Mouse (Mus musculus) heart, postnatal 0 days (tissue): Measurements from ENCODE around the gene Tnfrsf13c. TPM values are rescaled to one million over a fixed set of nuclear protein-coding genes. Genes with fewer than 3 reads are reported as not detected.
A peak's percentile ranks its signal among the peaks of the same experiment; 100 is the strongest.

ENCODE experiments used
- ATAC-seq: fragments of 200-750 bp; cut with Nextera tagmentation; 2 replicates; pipeline ENCODE4 v1.8.0; 2017; ENCODE audit warnings: low read depth, moderate number of reproducible peaks, moderate library complexity; ENCODE audit not compliant: insufficient read depth
- DNase-seq: peaks from one replicate; pipeline ENCODE4 v3.0.0-alpha.2; 2016; ENCODE audit warnings: low spot score
- H3K27ac ChIP-seq: fragments of 300-500 bp; sonication (generic); 2 replicates; pipeline ENCODE4 v1.5.1; 2014; ENCODE audit warnings: low read depth, mild to moderate bottlenecking
- H3K27me3 ChIP-seq: fragments of 300-500 bp; sonication (generic); 2 replicates; pipeline ENCODE4 v1.6.1; 2014; ENCODE audit warnings: low read length, mixed read lengths; ENCODE audit not compliant: control insufficient read depth, insufficient read depth
- H3K36me3 ChIP-seq: fragments of 300-500 bp; sonication (generic); replicated peaks from 2 replicates; pipeline ENCODE4 v1.6.1; 2014; ENCODE audit warnings: low read length, mixed read lengths; ENCODE audit not compliant: control insufficient read depth, insufficient read depth
- H3K4me1 ChIP-seq: fragments of 300-500 bp; sonication (generic); 2 replicates; pipeline ENCODE4 v1.6.1; 2014; ENCODE audit warnings: antibody characterized with exemption; ENCODE audit not compliant: control insufficient read depth, insufficient read depth
- H3K4me2 ChIP-seq: fragments of 300-500 bp; sonication (generic); 2 replicates; pipeline ENCODE4 v1.6.1; 2014; ENCODE audit warnings: low read depth, mild to moderate bottlenecking, low read length, moderate library complexity
- H3K4me3 ChIP-seq: fragments of 300-500 bp; sonication (generic); 2 replicates; pipeline ENCODE4 v1.5.1; 2014; ENCODE audit warnings: low read depth, low read length
- H3K9ac ChIP-seq: fragments of 300-500 bp; sonication (generic); replicated peaks from 2 replicates; pipeline ENCODE4 v1.6.1; 2014; ENCODE audit warnings: low read depth, low read length, mixed read lengths
- H3K9me3 ChIP-seq: fragments of 300-500 bp; sonication (generic); replicated peaks from 2 replicates; pipeline ENCODE4 v1.6.1; 2016; ENCODE audit warnings: low read length; ENCODE audit not compliant: control insufficient read depth
- CTCF ChIP-seq: IDR thresholded peaks from 2 replicates; pipeline ENCODE4 v1.5.1; 2016; ENCODE audit warnings: antibody characterized with exemption, control low read depth, low read depth
- EP300 ChIP-seq: IDR thresholded peaks from 2 replicates; pipeline ENCODE4 v1.6.1; 2016; ENCODE audit warnings: antibody characterized with exemption, low read depth
- WGBS: fragments of 180-500 bp; shearing (Covaris S2); extraction: QIAGEN DNeasy Blood & Tissue Kit; methylation state at CpG from one replicate; pipeline ENCODE4 v1.1.7; 2014; 5-methylcytosine and 5-hydroxymethylcytosine counted together
- microRNA counts: library from miRNA; unstranded; fragments of <30 nt; microRNA quantifications from one replicate; lab custom pipeline; 2015
- microRNA-seq: library from miRNA; unstranded; fragments of <30 nt; microRNA quantifications from one replicate; pipeline ENCODE4, GENCODE M21; 2016
- polyA plus RNA-seq: library from polyadenylated mRNA; unstranded; fragments of >200 nt; fragmentation: Nextera tagmentation; extraction: Ambion mirVana; gene quantifications from 2 replicates; pipeline ENCODE4 v1.2.1, GENCODE M21; 2015
- total RNA-seq: library from RNA; depleted of rRNA; stranded (reverse); fragments of >200 nt; gene quantifications from 2 replicates; pipeline ENCODE4 v1.2.3, GENCODE M21; 2014; ENCODE audit warnings: low replicate concordance; rRNA removed

Gene Tnfrsf13c
- total and polyA plus RNA-seq, 2 experiments from 2014 or later, result 1.5 TPM; not detected in 1

DNA sequence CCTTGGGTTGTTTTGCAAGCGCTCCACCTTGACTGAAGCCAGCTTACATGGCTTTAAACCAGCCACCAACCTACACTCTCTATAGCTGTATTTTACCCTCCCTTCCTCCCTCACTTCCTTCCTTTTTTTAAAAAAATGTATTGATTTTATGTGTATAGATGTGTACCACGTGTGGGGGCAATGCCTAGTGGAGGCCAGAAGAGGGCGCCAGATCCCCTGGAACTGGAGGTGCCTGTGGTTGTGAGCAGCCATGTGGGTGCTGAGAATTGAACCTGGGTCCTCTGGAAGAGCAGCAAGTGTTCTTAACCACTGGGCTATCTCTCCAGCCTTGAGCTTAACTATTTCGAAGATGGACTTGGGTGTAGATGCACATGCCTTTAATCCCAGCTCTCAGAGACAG, 41.9 kb downstream of the Tnfrsf13c start:
- Histone ChIP-seq H3K27me3 (no peaks in the 10 kb centered on the region), H3K27ac (no peak overlapping the region), H3K9me3 (peaks cover 5% of the 10 kb centered on the region; the same call in 1 of the 2 replicates), H3K9ac (no peak overlapping the region), H3K4me3 (no peak overlapping the region), H3K4me2 (no peak overlapping the region), H3K4me1 (peaks cover 34% of the 10 kb centered on the region), H3K36me3 (peaks cover 74% of the 10 kb centered on the region)
- 98% methylated on average over 4 of the region's 4 CpGs for WGBS
- no peak for ATAC-seq
- DNase-seq, result no peak
- no peak for TF ChIP-seq CTCF
- TF ChIP-seq EP300, result no peak

DNA sequence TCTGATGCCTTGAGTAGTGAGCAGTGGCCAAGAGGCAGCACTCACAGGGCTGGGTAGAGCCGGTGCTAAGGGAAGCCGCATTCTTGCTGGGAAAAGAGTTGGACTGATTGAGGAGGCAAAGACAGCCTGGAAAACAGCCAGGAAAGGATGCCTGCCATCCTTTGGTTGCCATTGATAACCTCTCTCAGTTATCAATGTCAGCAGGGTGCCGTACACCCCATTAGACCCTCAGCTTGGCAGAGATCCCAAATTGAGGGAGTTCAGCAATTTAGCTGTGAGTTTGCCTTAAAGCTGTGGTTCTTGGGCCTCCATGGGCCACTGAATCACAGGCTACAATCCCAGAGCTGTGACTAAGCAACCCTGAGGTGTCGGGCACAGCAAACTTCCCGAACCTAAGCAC, 43.0 kb downstream of the Tnfrsf13c start:
- whole genome bisulfite sequencing, result 30% methylated on average over 5 of the region's 5 CpGs
- H3K4me3 ChIP-seq, result no peak overlapping the region
- peak overlapping the region; percentile 3; the same call in 1 of the 2 replicates for H3K27ac ChIP-seq
- TF ChIP-seq CTCF (no peak), EP300 (no peak)
- no peaks in the 10 kb centered on the region for H3K27me3 ChIP-seq
- no peak overlapping the region for H3K9ac ChIP-seq
- H3K36me3 ChIP-seq, result peaks cover 79% of the 10 kb centered on the region
- H3K4me2 ChIP-seq, result no peak overlapping the region
- H3K9me3 ChIP-seq, result peaks cover 5% of the 10 kb centered on the region; the same call in 1 of the 2 replicates
- ATAC-seq, result no peak
- no peak for DNase-seq
- peaks cover 27% of the 10 kb centered on the region for H3K4me1 ChIP-seq

GRCm38 (mm10) chr15:82177743-82178290, 46.4 kb downstream of the Tnfrsf13c start:
- peaks cover 89% of the 10 kb centered on the region for H3K36me3 ChIP-seq
- H3K4me2 ChIP-seq, result no peak overlapping the region
- DNase-seq, result no peak
- no peak overlapping the region for H3K27ac ChIP-seq
- no peak overlapping the region for H3K4me3 ChIP-seq
- WGBS, result 92% methylated on average over 7 of the region's 7 CpGs
- ATAC-seq, result no peak
- no peak overlapping the region for H3K9ac ChIP-seq
- TF ChIP-seq EP300 (no peak), CTCF (no peak)
- H3K27me3 ChIP-seq, result no peaks in the 10 kb centered on the region
- peaks cover 7% of the 10 kb centered on the region; the same call in 1 of the 2 replicates for H3K4me1 ChIP-seq
- H3K9me3 ChIP-seq, result peaks cover 5% of the 10 kb centered on the region; the same call in 1 of the 2 replicates

- no peak overlapping the region for H3K9ac ChIP-seq
- peaks cover 10% of the 10 kb centered on the region for H3K4me1 ChIP-seq
- TF ChIP-seq EP300 (no peak), CTCF (no peak)
- H3K4me3 ChIP-seq, result no peak overlapping the region
- no peaks in the 10 kb centered on the region for H3K9me3 ChIP-seq
- H3K27me3 ChIP-seq, result no peaks in the 10 kb centered on the region
- peaks cover 94% of the 10 kb centered on the region for H3K36me3 ChIP-seq
- H3K27ac ChIP-seq, result no peak overlapping the region
- WGBS, result 88% methylated on average over 9 of the region's 9 CpGs
- no peak overlapping the region for H3K4me2 ChIP-seq
- no peak for ATAC-seq
- no peak for DNase-seq
Measured at GRCm38 (mm10) chr15:82175091-82175490, 49.1 kb downstream of the Tnfrsf13c start.

DNA sequence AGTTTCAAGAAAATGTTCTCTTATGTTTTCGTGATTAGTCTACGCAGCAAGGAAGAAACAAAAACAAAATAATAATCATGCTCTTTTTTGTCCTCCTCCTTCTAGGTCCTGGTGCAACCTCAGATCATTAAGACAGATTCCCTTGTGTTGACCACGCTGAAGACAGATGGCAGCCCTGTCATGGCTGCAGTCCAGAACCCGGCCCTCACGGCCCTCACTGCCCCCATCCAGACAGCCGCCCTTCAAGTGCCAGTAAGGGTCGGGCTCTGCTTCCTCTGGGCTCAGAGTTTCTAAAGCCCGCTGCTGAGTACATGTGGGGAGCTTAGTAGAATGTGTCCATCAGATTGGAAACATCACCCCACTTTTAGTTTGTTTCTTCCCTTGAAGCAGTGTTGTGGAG, 51.5 kb downstream of the Tnfrsf13c start:
- Histone ChIP-seq H3K4me2 (no peak overlapping the region), H3K27ac (no peak overlapping the region), H3K36me3 (peaks cover 72% of the 10 kb centered on the region), H3K4me1 (peaks cover 20% of the 10 kb centered on the region), H3K9ac (0 out of 2 replicates have a peak overlapping the region, but pooled peaks have one; percentile 16), H3K27me3 (no peaks in the 10 kb centered on the region), H3K9me3 (no peaks in the 10 kb centered on the region), H3K4me3 (no peak overlapping the region)
- TF ChIP-seq CTCF (no peak), EP300 (no peak)
- DNase-seq, result no peak
- 54% methylated on average over 8 of the region's 8 CpGs for WGBS
- ATAC-seq, result no peak

MicroRNA genes within 50 kb of the gene (microRNA counts, 519-probe panel; counts per million panel counts)
- microRNA mmu-miR-33 (lab: Ali Mortazavi, UCI), result 2,949 counts per million, percentile 34 among the panel's probes with 10 or more counts

Small RNA genes lying within 50 kb of the gene (microRNA-seq; reads per million reads assigned to microRNA genes)
- 91.9 reads per million, percentile 54 among the genes with 10 or more reads in this experiment for gene Mir33

Other genes with a start within 250 kb of the Tnfrsf13c start
- gene 1700029P11Rik, start 243.8 kb downstream of the Tnfrsf13c start, total RNA-seq, result not detected in 2 replicates
- gene 1700029P11Rik, start 243.8 kb downstream of the Tnfrsf13c start, polyA plus RNA-seq, result not detected in 2 replicates
- 25.2 and 37.2 TPM in 2 replicates for gene Xrcc6, start 236.5 kb downstream of the Tnfrsf13c start, total RNA-seq
- 36.8 and 39.0 TPM in 2 replicates for gene Xrcc6, start 236.5 kb downstream of the Tnfrsf13c start, polyA plus RNA-seq
- gene Desi1, start 190.5 kb downstream of the Tnfrsf13c start, total RNA-seq, result 9.0 and 13.6 TPM in 2 replicates
- gene Desi1, start 190.5 kb downstream of the Tnfrsf13c start, polyA plus RNA-seq, result 15.4 and 16.1 TPM in 2 replicates
- 204 and 222 TPM in 2 replicates for gene Snu13, start 176.8 kb downstream of the Tnfrsf13c start, total RNA-seq
- 109 and 123 TPM in 2 replicates for gene Snu13, start 176.8 kb downstream of the Tnfrsf13c start, polyA plus RNA-seq
- not detected in 2 replicates for gene 4930407I10Rik, start 165.2 kb downstream of the Tnfrsf13c start, total RNA-seq
- not detected in 2 replicates for gene 4930407I10Rik, start 165.2 kb downstream of the Tnfrsf13c start, polyA plus RNA-seq
- not detected in 2 replicates for gene Mei1, start 154.4 kb downstream of the Tnfrsf13c start, total RNA-seq
- gene Mei1, start 154.4 kb downstream of the Tnfrsf13c start, polyA plus RNA-seq, result not detected in 2 replicates
- gene Ccdc134, start 96.4 kb downstream of the Tnfrsf13c start, total RNA-seq, result 4.9 and 6.9 TPM in 2 replicates
- gene Ccdc134, start 96.4 kb downstream of the Tnfrsf13c start, polyA plus RNA-seq, result 5.9 and 6.5 TPM in 2 replicates
- 86.3 and 90.3 TPM in 2 replicates for gene Srebf2, start 77.2 kb downstream of the Tnfrsf13c start, total RNA-seq
- gene Srebf2, start 77.2 kb downstream of the Tnfrsf13c start, polyA plus RNA-seq, result 58.0 and 68.3 TPM in 2 replicates
- 0.19 and 7.5 TPM in 2 replicates for gene Shisa8, start 11.6 kb downstream of the Tnfrsf13c start, total RNA-seq
- gene Shisa8, start 11.6 kb downstream of the Tnfrsf13c start, polyA plus RNA-seq, result 0.07 and 0.23 TPM in 2 replicates
- 16.7 and 25.7 TPM in 2 replicates for gene Cenpm, start 20.4 kb upstream of the Tnfrsf13c start, total RNA-seq
- 22.5 and 25.6 TPM in 2 replicates for gene Cenpm, start 20.4 kb upstream of the Tnfrsf13c start, polyA plus RNA-seq
- gene 1500009C09Rik, start 28.0 kb upstream of the Tnfrsf13c start, total RNA-seq, result not detected in 2 replicates
- gene 1500009C09Rik, start 28.0 kb upstream of the Tnfrsf13c start, polyA plus RNA-seq, result not detected in 2 replicates
- gene Sept3, start 50.5 kb upstream of the Tnfrsf13c start, total RNA-seq, result 1.4 and 4.4 TPM in 2 replicates
- 1.4 and 1.5 TPM in 2 replicates for gene Sept3, start 50.5 kb upstream of the Tnfrsf13c start, polyA plus RNA-seq
- gene Wbp2nl, start 74.6 kb upstream of the Tnfrsf13c start, total RNA-seq, result not detected in 2 replicates
- gene Wbp2nl, start 74.6 kb upstream of the Tnfrsf13c start, polyA plus RNA-seq, result not detected in 2 replicates
- 45.2 and 74.0 TPM in 2 replicates for gene Naga, start 114.6 kb upstream of the Tnfrsf13c start, total RNA-seq
- gene Naga, start 114.6 kb upstream of the Tnfrsf13c start, polyA plus RNA-seq, result 35.4 and 37.5 TPM in 2 replicates
- gene Pheta2, start 114.6 kb upstream of the Tnfrsf13c start, total RNA-seq, result 1.4 and 2.5 TPM in 2 replicates
- gene Pheta2, start 114.6 kb upstream of the Tnfrsf13c start, polyA plus RNA-seq, result 3.6 and 3.9 TPM in 2 replicates
- gene Smdt1, start 114.6 kb upstream of the Tnfrsf13c start, total RNA-seq, result 342 and 440 TPM in 2 replicates
- gene Smdt1, start 114.6 kb upstream of the Tnfrsf13c start, polyA plus RNA-seq, result 431 and 450 TPM in 2 replicates
- 397 and 531 TPM in 2 replicates for gene Ndufa6, start 130.0 kb upstream of the Tnfrsf13c start, total RNA-seq
- gene Ndufa6, start 130.0 kb upstream of the Tnfrsf13c start, polyA plus RNA-seq, result 1,167 and 1,291 TPM in 2 replicates
- gene Cyp2d22, start 155.9 kb upstream of the Tnfrsf13c start, total RNA-seq, result 14.8 and 16.8 TPM in 2 replicates
- 10.1 and 10.6 TPM in 2 replicates for gene Cyp2d22, start 155.9 kb upstream of the Tnfrsf13c start, polyA plus RNA-seq
- not detected in 2 replicates for gene Cyp2d11, start 169.7 kb upstream of the Tnfrsf13c start, total RNA-seq
- not detected in 2 replicates for gene Cyp2d11, start 169.7 kb upstream of the Tnfrsf13c start, polyA plus RNA-seq
- gene Cyp2d10, start 182.8 kb upstream of the Tnfrsf13c start, total RNA-seq, result 1.2 TPM in 1 of 2 replicates, not detected in the other
- gene Cyp2d10, start 182.8 kb upstream of the Tnfrsf13c start, polyA plus RNA-seq, result not detected in 2 replicates
- not detected in 2 replicates for gene Cyp2d9, start 209.1 kb upstream of the Tnfrsf13c start, total RNA-seq
- gene Cyp2d9, start 209.1 kb upstream of the Tnfrsf13c start, polyA plus RNA-seq, result 0.07 TPM in 1 of 2 replicates, not detected in the other